Mouse (Mus musculus) kidney, adult 11 months (tissue): ENCODE results near the gene Gm6096.

Experiments used
- DNase-seq: peaks from one replicate; pipeline ENCODE4 v3.0.0; 2022

Gm6096 gene

DNA sequence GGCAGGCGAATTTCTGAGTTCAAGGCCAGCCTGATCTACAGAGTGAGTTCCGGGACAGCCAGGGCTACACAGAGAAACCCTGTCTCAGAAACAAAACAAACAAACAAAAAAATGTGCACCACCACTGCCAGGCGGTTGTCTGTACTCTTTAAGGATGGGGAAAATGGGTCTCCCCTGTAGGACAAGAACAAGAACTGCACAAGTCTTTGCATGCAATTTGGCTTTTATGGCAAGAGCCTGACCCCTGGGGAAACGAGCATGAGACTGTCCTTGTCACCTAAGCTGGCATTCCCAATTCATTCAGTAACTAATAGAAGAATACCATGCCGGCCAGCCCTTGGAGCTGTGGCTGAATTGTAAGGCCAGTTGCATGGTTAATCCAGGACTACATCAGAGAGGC, 15.2 kb upstream of the Gm6096 start:
- DNase-seq = no peak

DNA sequence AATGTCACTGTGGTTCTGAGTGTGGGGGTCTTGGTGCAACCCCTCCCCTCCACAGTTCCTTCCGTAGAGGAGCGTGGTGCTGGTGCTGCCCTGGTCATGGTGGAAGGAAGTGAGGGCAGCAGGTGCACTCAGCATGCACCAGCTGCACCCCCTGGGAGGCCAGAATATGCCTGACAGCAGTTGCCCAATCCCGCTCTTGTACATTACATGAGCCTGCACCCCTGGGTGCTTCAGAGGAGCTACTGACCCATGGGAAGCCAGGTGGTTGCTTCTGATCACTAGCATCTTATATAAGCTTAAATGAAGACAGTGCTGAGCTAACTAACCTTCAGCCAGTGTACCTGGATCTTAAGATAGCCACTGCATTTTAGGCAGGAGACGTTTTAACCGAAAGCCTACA, 12.8 kb upstream of the Gm6096 start:
- DNase-seq = no peak

- no peak for DNase-seq
Measured at GRCm38 (mm10) chr7:34242176-34242575, 8.7 kb upstream of the Gm6096 start.

GRCm38 (mm10) chr7:34246870-34247499, 3.9 kb upstream of the Gm6096 start:
- DNase-seq = no peak

DNA sequence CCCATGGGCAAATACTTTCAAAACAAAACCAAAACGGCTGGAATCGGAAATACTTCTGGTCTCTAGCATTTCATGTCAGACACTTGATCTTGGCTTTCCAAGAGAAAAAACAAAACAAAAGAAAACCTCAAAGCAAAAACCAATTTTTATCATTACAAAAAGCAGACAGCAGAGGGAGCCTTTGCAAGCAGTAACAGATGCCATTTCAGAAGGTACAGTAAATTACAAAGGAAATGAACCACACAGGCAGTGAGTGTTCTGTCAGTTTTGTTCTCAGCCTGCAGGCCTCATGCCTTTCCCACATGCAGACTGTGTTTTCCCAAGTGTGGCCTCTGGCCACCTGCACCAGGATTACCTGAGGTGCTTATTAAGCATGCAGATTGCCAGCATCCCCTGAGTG, 1.2 kb downstream of the Gm6096 start:
- DNase-seq = no peak

- no peak for DNase-seq
Measured at GRCm38 (mm10) chr7:34255137-34255536, 4.3 kb downstream of the Gm6096 start.

DNA sequence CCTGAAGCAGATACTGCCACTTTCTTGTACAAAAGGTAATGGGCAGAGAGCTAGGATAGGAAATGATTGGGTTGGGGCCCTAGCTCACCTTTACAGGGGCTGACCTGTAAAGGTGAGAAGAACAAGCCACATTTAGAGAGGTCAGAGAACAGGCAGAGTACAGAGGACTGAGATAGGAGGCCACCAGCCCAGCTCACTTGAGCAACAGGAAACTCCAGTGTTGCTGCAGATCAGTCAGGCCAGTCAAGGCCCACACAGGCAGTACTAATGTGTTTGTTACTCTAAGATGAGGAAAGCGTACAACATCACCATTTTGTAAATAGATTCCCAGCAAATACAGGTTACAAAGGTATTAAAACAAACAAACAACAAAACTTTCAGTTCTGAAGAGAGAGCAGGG, 5.1 kb downstream of the Gm6096 start:
- no peak for DNase-seq

- no peak for DNase-seq
Measured at GRCm38 (mm10) chr7:34257279-34257678, 6.4 kb downstream of the Gm6096 start.

- no peak for DNase-seq
Measured at GRCm38 (mm10) chr7:34258407-34258806, 7.6 kb downstream of the Gm6096 start.

- DNase-seq = no peak
Measured at GRCm38 (mm10) chr7:34263437-34263836, 12.6 kb downstream of the Gm6096 start.

- DNase-seq = peak; percentile 62
Measured at GRCm38 (mm10) chr7:34265876-34266346, 15.1 kb downstream of the Gm6096 start.

- DNase-seq = no peak
Measured at GRCm38 (mm10) chr7:34266421-34266820, 15.6 kb downstream of the Gm6096 start.

GRCm38 (mm10) chr7:34268463-34268862, 17.6 kb downstream of the Gm6096 start:
- DNase-seq = no peak

- no peak for DNase-seq
Measured at GRCm38 (mm10) chr7:34272465-34272864, 21.6 kb downstream of the Gm6096 start.

DNA sequence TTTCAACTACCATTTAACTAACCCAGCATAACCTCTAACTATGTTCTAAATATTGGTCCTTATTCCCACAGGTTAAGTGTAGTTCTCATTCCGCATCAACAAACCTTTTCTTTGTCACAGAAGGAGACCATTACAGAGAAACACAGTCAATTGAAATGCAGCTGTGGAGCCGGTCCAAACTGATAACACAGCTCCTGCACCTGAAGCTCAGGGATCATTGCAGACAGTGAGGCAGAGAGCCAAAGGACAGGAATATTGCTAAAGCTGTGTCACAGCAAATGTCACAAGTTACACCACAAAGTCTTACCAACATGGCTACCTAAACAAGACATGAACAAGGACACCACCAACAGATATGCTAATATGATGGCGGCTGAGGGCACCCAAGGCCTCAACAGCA, 25.2 kb downstream of the Gm6096 start:
- no peak for DNase-seq

DNA sequence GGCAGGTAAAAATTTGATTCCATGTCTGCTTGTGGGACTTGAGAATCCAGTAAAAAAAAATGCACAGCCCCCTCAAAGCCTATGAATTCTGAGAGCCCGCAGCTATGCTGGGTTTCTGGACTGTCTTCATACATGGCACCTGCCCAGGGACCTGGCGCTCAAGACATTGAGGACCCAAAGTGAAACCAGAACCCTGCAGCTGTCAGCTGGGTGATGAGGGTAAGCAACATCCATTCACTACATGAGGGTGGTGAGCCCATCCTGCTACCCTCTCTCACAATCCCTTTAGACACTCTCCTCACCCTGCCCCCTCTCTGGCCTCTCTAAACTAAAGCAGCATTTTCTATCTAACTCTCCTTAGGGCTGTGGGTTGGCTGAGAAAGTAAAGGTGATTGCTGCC, 26.8 kb downstream of the Gm6096 start:
- no peak for DNase-seq

DNA sequence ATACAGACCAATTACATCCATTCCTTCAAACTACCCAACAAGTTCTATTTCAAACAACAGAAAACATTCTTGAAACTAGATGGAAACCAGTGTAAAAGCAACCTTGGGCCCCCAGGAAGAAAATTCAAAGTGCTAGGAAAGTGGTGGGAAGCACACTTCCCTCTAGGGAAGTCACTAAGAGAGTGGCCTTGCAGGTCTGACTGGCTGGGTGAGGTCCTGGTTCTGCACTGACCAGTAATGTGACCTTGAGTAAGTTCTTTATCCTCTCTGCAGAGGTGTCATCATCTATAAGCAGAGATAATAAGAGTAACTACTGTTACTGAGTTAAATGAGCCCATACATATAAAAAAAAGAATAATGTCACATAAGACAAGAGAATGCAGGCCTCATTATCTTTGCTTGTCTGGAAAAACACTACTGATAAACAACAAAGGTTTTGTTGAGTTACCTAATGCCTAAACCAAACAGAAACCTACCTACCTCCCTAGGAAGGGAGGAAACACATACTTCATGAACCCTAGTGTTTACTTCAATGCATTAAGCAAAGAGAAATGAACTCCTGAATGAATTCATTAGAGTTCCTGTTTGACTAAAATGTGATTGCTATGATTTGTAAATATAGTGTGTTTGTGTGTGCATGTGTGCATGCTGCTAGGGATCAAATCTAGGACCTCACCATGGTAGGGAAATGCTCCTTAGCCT, 39.8 kb downstream of the Gm6096 start:
- DNase-seq = no peak

DNA sequence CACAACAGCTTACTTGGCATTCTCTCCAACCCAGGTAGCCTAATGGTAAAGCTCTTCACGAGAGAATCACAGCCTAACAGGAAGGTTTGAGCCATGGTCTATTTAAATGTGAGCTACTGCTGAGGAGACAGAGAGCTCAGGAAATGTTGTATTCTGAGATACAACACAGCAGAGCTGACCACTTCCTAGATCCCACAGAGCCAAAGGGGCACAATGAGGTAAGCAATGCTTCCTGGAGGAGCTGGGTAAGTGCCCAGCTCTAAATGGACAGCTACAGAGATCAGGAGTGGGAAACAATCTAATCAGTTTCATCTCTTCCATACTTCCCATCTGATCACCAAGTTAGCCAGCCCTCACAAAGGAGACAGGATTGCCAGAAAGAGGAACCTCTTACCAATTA, 40.4 kb downstream of the Gm6096 start:
- DNase-seq = no peak

DNA sequence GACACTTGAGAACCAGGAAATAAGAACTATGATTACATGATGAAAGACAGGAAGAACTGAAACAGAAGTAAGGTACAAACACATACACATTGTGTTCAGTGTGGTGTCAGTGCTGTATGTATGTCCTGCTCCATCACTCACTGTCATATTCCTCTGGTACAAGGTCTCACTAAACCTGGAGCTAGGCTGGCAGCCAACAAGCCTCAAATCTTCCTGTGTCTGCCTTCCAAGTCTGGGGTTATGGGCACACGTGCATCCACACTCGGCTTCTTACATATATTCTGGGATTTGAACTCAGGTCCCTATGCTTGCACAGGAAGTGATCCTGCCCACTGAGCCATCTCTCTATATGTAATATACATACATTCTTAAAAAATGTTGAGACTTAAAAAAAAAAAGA, 41.8 kb downstream of the Gm6096 start:
- DNase-seq = no peak

DNA sequence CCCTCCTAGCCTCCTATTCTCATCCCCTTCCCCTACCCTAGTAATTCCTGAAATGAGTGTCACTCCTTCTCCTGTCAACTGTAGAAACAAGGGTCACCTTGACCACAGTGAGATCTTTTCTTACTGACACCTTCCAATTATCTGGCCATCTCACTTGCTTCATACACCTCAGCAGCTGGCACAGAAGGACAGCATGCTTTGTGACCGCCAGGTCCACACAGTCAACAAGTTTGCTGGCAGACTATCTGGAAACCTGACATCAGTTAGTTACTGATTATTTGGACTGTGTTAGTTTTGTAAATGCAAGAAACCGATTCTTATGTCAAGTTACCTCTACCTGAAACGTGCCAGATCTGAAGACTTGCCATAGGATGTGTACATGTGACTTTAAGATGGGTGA, 45.3 kb downstream of the Gm6096 start:
- DNase-seq = no peak

DNA sequence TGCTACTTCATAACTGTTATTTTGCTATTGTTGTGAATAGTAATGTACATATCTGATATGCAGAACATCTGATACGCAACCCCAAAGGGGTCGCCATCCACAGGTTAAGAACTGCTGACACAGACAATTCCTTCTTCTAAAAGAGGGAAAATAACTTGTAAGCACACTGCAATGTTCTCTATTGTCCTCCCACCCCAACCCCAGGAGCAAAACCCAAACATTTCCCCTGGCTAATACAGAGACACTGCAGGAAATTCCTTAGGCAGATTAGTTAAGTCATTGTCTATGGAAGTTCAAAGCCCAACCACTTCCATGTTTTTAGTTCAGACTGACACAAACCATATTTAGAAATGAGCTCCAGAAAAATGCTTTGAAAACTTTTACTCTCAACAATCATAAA, 48.0 kb downstream of the Gm6096 start:
- no peak for DNase-seq
